Mouse (Mus musculus): ENCODE results near the gene Xcr1.
A peak's percentile ranks its signal among the peaks of the same experiment; 100 is the strongest.

Gene Xcr1

GRCm38 (mm10) chr9:123861929-123862328, at the start of gene Xcr1:
Gene Xcr1 (minus strand): TSS chr9:123862029.
- DNase-seq (ENCODE audit: low spot score): no peak

- no peak for DNase-seq (ENCODE audit: low spot score)
These were observed 10.2 kb upstream of the Xcr1 start for GRCm38 (mm10) chr9:123872049-123872448.

GRCm38 (mm10) chr9:123869167-123869784, 7.4 kb upstream of the Xcr1 start:
- DNase-seq (ENCODE audit: low spot score): no peak

GRCm38 (mm10) chr9:123863641-123864040, 1.8 kb upstream of the Xcr1 start:
- no peak for DNase-seq (ENCODE audit: low spot score)

- DNase-seq (ENCODE audit: low spot score): no peak
These were observed 1.2 kb upstream of the Xcr1 start for GRCm38 (mm10) chr9:123862895-123863616.

- no peak for DNase-seq (ENCODE audit: low spot score)
These were observed 5.0 kb downstream of the Xcr1 start for GRCm38 (mm10) chr9:123856836-123857235.

GRCm38 (mm10) chr9:123852449-123853390, 9.1 kb downstream of the Xcr1 start:
- no peak for DNase-seq (ENCODE audit: low spot score)

GRCm38 (mm10) chr9:123851713-123852448, 9.9 kb downstream of the Xcr1 start, which contains the start of gene Fyco1:
Gene Fyco1 (minus strand): TSS chr9:123851899.
- DNase-seq (ENCODE audit: low spot score): peak; percentile 96

GRCm38 (mm10) chr9:123851062-123851712, 10.6 kb downstream of the Xcr1 start:
- no peak for DNase-seq (ENCODE audit: low spot score)

GRCm38 (mm10) chr9:123850705-123851061, 11.1 kb downstream of the Xcr1 start:
- no peak for DNase-seq (ENCODE audit: low spot score)

- no peak for DNase-seq (ENCODE audit: low spot score)
These were observed 11.7 kb downstream of the Xcr1 start for GRCm38 (mm10) chr9:123849976-123850695.

- DNase-seq (ENCODE audit: low spot score): no peak
These were observed 15.3 kb downstream of the Xcr1 start for GRCm38 (mm10) chr9:123846490-123846889.

- no peak for DNase-seq (ENCODE audit: low spot score)
These were observed 16.7 kb downstream of the Xcr1 start for GRCm38 (mm10) chr9:123845120-123845519.

- no peak for DNase-seq (ENCODE audit: low spot score)
These were observed 17.4 kb downstream of the Xcr1 start for GRCm38 (mm10) chr9:123844468-123844867.

- DNase-seq (ENCODE audit: low spot score): no peak
These were observed 21.6 kb downstream of the Xcr1 start for GRCm38 (mm10) chr9:123840243-123840642.

- no peak for DNase-seq (ENCODE audit: low spot score)
These were observed 26.0 kb downstream of the Xcr1 start for GRCm38 (mm10) chr9:123835851-123836250.

GRCm38 (mm10) chr9:123828916-123829315, 32.9 kb downstream of the Xcr1 start:
- no peak for DNase-seq (ENCODE audit: low spot score)

- DNase-seq (ENCODE audit: low spot score): no peak
These were observed 35.2 kb downstream of the Xcr1 start for GRCm38 (mm10) chr9:123826631-123827030.

GRCm38 (mm10) chr9:123818601-123819000, 43.2 kb downstream of the Xcr1 start:
- no peak for DNase-seq (ENCODE audit: low spot score)

- no peak for DNase-seq (ENCODE audit: low spot score)
These were observed 45.8 kb downstream of the Xcr1 start for GRCm38 (mm10) chr9:123815996-123816395.

GRCm38 (mm10) chr9:123815444-123815843, 46.4 kb downstream of the Xcr1 start:
- DNase-seq (ENCODE audit: low spot score): no peak
